Mouse (Mus musculus): ENCODE results near the gene Ric1. TPM values are rescaled to one million over a fixed set of nuclear protein-coding genes. Genes with fewer than 3 reads are reported as not detected.
"Not testable (repeated sequence)": the region's sequence is repeated elsewhere in the genome, so short reads cannot be mapped to it uniquely, and the experiment has no call there.

The Ric1 gene
- polyA plus RNA-seq, 1 experiment from 2014 or later, result 6.7 TPM

DNA sequence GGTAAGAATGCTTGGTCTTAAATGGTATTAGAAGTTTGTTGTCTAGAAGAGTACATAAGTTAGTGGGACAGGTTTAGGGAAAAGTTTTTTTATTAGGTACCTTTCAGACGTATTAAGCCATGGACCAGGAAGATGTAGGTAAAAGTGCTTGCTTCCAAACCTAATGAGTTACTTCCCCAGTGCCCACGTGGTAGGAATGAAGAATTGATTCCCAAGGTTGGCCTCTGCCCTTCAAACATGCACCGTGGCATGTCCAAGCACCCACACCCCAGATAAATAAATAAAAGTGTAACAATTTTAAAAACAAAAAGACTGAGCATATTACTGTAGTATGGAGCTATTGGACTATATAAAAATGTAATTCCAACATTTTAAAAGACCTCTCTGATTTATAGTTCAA, 40.5 kb downstream of the Ric1 start:
- Histone ChIP-seq H3K36me3 (ENCODE audit: control insufficient read depth, insufficient read depth) (peaks cover 4% of the 10 kb centered on the region; the same call in 1 of the 2 replicates), H3K4me2 (ENCODE audit: low read depth, low read length) (no peak overlapping the region), H3K9ac (ENCODE audit: low read length) (no peak overlapping the region), H3K27ac (ENCODE audit: low read length) (no peak overlapping the region), H3K9me3 (replicated peaks; ENCODE audit: control insufficient read depth, low read length) (no peaks in the 10 kb centered on the region), H3K4me3 (ENCODE audit: low read length) (no peak overlapping the region), H3K4me1 (ENCODE audit: control insufficient read depth, insufficient read depth, low read length) (peaks cover 3% of the 10 kb centered on the region; the same call in 1 of the 2 replicates), H3K27me3 (ENCODE audit: control insufficient read depth, insufficient read depth, low read length) (no peaks in the 10 kb centered on the region)
- ATAC-seq (replicated peaks; ENCODE audit: extremely low read depth, insufficient read depth, low FRiP score), result no peak
- WGBS, result 73% methylated on average over 3 of the region's 3 CpGs

DNA sequence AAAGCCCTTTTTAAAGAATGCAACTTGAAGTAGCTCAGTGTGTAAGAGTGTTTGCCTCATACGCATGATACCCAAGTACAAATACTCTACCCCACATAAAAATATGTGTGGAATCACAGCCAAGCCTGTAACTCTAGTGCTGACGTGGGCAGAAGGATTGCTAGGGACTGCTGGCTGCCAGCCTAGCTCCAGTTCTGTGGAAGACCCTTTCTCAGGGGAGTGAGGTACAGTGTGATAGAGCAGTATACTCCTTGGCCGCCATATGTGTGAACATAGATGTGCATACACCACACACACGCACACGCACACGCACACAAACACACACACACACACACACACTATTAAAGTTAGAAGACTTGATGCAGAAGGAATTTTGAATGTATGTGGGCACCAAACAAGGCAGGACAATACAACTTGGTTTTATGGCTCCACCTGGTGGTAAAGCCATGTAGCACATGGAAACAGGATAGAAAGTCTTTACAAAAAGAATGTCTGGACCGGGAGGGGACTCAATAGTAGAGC, 41.2 kb downstream of the Ric1 start:
- H3K27me3 ChIP-seq (ENCODE audit: control insufficient read depth, insufficient read depth, low read length), result no peaks in the 10 kb centered on the region
- peak; percentile 41; the same call in 1 of the 2 replicates for ATAC-seq (replicated peaks; ENCODE audit: extremely low read depth, insufficient read depth, low FRiP score)
- peaks cover 3% of the 10 kb centered on the region; the same call in 1 of the 2 replicates for H3K4me1 ChIP-seq (ENCODE audit: control insufficient read depth, insufficient read depth, low read length)
- 50% methylated on average over 7 of the region's 7 CpGs for WGBS
- H3K4me2 ChIP-seq (ENCODE audit: low read depth, low read length), result no peak overlapping the region
- no peak overlapping the region for H3K27ac ChIP-seq (ENCODE audit: low read length)
- peaks cover 4% of the 10 kb centered on the region; the same call in 1 of the 2 replicates for H3K36me3 ChIP-seq (ENCODE audit: control insufficient read depth, insufficient read depth)
- H3K4me3 ChIP-seq (ENCODE audit: low read length), result no peak overlapping the region
- no peak overlapping the region for H3K9ac ChIP-seq (ENCODE audit: low read length)
- H3K9me3 ChIP-seq (replicated peaks; ENCODE audit: control insufficient read depth, low read length), result no peaks in the 10 kb centered on the region

DNA sequence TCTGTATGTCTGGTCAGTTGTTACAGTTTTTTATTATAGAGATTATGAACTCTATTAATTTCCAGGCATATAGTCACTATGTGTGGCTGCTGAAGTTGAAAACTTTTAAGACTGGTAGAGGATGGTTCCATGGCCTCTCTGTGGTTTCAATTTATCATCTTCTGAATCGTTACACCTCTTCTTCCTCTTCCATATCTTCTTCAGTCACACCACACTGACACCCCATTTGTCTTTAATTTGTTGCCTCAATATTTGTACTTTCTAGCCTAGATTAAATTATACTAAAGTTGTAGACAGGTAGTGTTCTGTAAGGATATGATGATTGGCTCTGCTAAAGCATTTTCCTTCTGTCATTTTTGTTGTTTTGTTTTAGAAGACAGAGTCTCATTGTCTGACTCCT, 44.4 kb downstream of the Ric1 start:
- Histone ChIP-seq H3K27ac (ENCODE audit: low read length) (no peak overlapping the region), H3K4me2 (ENCODE audit: low read depth, low read length) (no peak overlapping the region), H3K27me3 (ENCODE audit: control insufficient read depth, insufficient read depth, low read length) (no peaks in the 10 kb centered on the region), H3K4me1 (ENCODE audit: control insufficient read depth, insufficient read depth, low read length) (peaks cover 3% of the 10 kb centered on the region; the same call in 1 of the 2 replicates), H3K36me3 (ENCODE audit: control insufficient read depth, insufficient read depth) (peaks cover 14% of the 10 kb centered on the region), H3K9me3 (replicated peaks; ENCODE audit: control insufficient read depth, low read length) (no peaks in the 10 kb centered on the region), H3K4me3 (ENCODE audit: low read length) (no peak overlapping the region), H3K9ac (ENCODE audit: low read length) (no peak overlapping the region)
- no peak for ATAC-seq (replicated peaks; ENCODE audit: extremely low read depth, insufficient read depth, low FRiP score)
- WGBS, result 67% methylated on average over 1 of the region's 1 CpGs

GRCm38 (mm10) chr19:29582439-29582838, 60.4 kb downstream of the Ric1 start:
- Histone ChIP-seq H3K4me1 (ENCODE audit: control insufficient read depth, insufficient read depth, low read length) (no peaks in the 10 kb centered on the region), H3K4me3 (ENCODE audit: low read length) (no peak overlapping the region), H3K9me3 (replicated peaks; ENCODE audit: control insufficient read depth, low read length) (no peaks in the 10 kb centered on the region)

GRCm38 (mm10) chr19:29583734-29584133, 61.7 kb downstream of the Ric1 start:
- Histone ChIP-seq H3K9ac (ENCODE audit: low read length) (no peak overlapping the region), H3K36me3 (ENCODE audit: control insufficient read depth, insufficient read depth) (peaks cover 30% of the 10 kb centered on the region), H3K4me3 (ENCODE audit: low read length) (no peak overlapping the region), H3K9me3 (replicated peaks; ENCODE audit: control insufficient read depth, low read length) (no peaks in the 10 kb centered on the region), H3K27me3 (ENCODE audit: control insufficient read depth, insufficient read depth, low read length) (no peaks in the 10 kb centered on the region), H3K4me1 (ENCODE audit: control insufficient read depth, insufficient read depth, low read length) (no peaks in the 10 kb centered on the region), H3K4me2 (ENCODE audit: low read depth, low read length) (no peak overlapping the region), H3K27ac (ENCODE audit: low read length) (no peak overlapping the region)
- WGBS, result 76% methylated on average over 6 of the region's 6 CpGs
- no peak for ATAC-seq (replicated peaks; ENCODE audit: extremely low read depth, insufficient read depth, low FRiP score)

More at GRCm38 (mm10) chr19:29582439-29582838, 60.4 kb downstream of the Ric1 start:
- H3K4me2 ChIP-seq (ENCODE audit: low read depth, low read length), result no peak overlapping the region
- H3K9ac ChIP-seq (ENCODE audit: low read length), result no peak overlapping the region
- H3K36me3 ChIP-seq (ENCODE audit: control insufficient read depth, insufficient read depth), result peaks cover 21% of the 10 kb centered on the region
- H3K27me3 ChIP-seq (ENCODE audit: control insufficient read depth, insufficient read depth, low read length), result no peaks in the 10 kb centered on the region
- no peak for ATAC-seq (replicated peaks; ENCODE audit: extremely low read depth, insufficient read depth, low FRiP score)
- no peak overlapping the region for H3K27ac ChIP-seq (ENCODE audit: low read length)
- 84% methylated on average over 2 of the region's 2 CpGs for WGBS

DNA sequence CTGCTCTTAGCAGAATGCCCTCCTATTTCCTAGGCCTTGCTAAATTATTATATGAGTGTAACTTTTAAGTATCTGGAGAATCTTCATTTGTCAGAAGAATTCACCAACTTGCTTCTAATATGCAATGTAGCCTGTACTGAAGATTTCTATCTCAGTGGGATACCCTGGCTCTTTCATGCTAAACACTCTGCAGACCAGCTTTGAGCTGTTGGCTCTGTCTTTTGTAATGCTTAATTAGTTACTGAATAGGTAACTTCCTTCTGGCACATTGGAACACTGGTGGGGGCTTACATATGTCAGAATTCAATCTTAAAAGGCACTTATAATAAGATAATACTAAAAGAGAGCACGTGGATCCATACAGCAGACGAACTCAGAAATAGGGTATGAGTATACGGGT, 71.7 kb downstream of the Ric1 start:
- H3K4me3 ChIP-seq (ENCODE audit: low read length); ATAC-seq (replicated peaks; ENCODE audit: extremely low read depth, insufficient read depth, low FRiP score); H3K4me2 ChIP-seq (ENCODE audit: low read depth, low read length); H3K9ac ChIP-seq (ENCODE audit: low read length); H3K27me3 ChIP-seq (ENCODE audit: control insufficient read depth, insufficient read depth, low read length); H3K27ac ChIP-seq (ENCODE audit: low read length); H3K4me1 ChIP-seq (ENCODE audit: control insufficient read depth, insufficient read depth, low read length); H3K9me3 ChIP-seq (replicated peaks; ENCODE audit: control insufficient read depth, low read length): not testable (repeated sequence)
- H3K36me3 ChIP-seq (ENCODE audit: control insufficient read depth, insufficient read depth), result peaks cover 20% of the 10 kb centered on the region
- WGBS, result 93% methylated on average over 3 of the region's 3 CpGs

GRCm38 (mm10) chr19:29596276-29596675, 74.2 kb downstream of the Ric1 start:
- Histone ChIP-seq H3K36me3 (ENCODE audit: control insufficient read depth, insufficient read depth) (peaks cover 28% of the 10 kb centered on the region), H3K27ac (ENCODE audit: low read length) (no peak overlapping the region), H3K9ac (ENCODE audit: low read length) (no peak overlapping the region), H3K4me1 (ENCODE audit: control insufficient read depth, insufficient read depth, low read length) (no peaks in the 10 kb centered on the region), H3K4me2 (ENCODE audit: low read depth, low read length) (no peak overlapping the region), H3K4me3 (ENCODE audit: low read length) (no peak overlapping the region), H3K9me3 (replicated peaks; ENCODE audit: control insufficient read depth, low read length) (no peaks in the 10 kb centered on the region), H3K27me3 (ENCODE audit: control insufficient read depth, insufficient read depth, low read length) (no peaks in the 10 kb centered on the region)
- ATAC-seq (replicated peaks; ENCODE audit: extremely low read depth, insufficient read depth, low FRiP score), result no peak
- WGBS, result 95% methylated on average over 3 of the region's 3 CpGs

DNA sequence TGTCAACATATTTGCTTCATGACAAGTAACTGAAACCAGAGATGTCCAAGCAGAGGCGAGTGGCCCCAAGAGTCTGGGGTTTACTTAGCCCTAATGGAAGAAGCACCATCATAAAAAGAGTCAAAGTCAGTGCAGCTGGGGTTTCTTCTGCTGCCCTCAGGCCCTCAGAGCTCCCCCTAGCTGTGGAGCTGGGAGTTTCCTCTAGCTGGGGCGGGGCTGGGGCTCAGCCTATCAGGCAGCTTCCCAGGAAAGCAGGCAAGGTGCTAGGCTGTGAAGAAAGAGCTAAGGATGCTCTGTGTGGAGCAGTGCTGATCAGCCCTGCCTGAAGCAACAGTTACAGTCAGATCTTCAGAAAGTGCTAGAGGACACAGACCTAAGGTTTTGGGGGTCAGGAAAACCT, 74.9 kb downstream of the Ric1 start:
- no peak overlapping the region for H3K9ac ChIP-seq (ENCODE audit: low read length)
- no peaks in the 10 kb centered on the region for H3K27me3 ChIP-seq (ENCODE audit: control insufficient read depth, insufficient read depth, low read length)
- WGBS, result 91% methylated on average over 2 of the region's 2 CpGs
- H3K4me3 ChIP-seq (ENCODE audit: low read length), result no peak overlapping the region
- H3K36me3 ChIP-seq (ENCODE audit: control insufficient read depth, insufficient read depth), result peaks cover 25% of the 10 kb centered on the region
- no peaks in the 10 kb centered on the region for H3K9me3 ChIP-seq (replicated peaks; ENCODE audit: control insufficient read depth, low read length)
- H3K4me1 ChIP-seq (ENCODE audit: control insufficient read depth, insufficient read depth, low read length), result no peaks in the 10 kb centered on the region
- no peak for ATAC-seq (replicated peaks; ENCODE audit: extremely low read depth, insufficient read depth, low FRiP score)
- H3K27ac ChIP-seq (ENCODE audit: low read length), result no peak overlapping the region
- H3K4me2 ChIP-seq (ENCODE audit: low read depth, low read length), result no peak overlapping the region

DNA sequence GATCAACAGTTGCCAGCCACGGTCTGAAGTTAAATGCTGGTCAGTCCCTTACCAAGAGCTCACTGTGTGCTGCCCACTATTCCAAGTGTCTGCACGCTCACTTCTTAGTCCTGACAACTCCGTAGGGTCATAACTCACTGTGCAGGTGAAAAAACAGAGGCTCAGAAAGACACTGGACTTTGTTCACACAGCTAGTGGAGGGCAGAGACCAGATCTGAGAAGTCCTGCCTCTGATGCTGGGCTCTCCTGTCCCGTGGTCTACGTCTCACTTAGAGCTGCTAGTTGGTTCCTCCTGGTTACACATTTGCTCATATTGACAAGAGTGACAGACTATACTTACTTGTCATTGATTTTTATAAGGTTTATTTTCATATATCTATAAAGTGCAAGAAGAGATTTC, 76.9 kb downstream of the Ric1 start:
- H3K4me3 ChIP-seq (ENCODE audit: low read length), result no peak overlapping the region
- H3K27me3 ChIP-seq (ENCODE audit: control insufficient read depth, insufficient read depth, low read length), result 0 out of 2 replicates have a peak, but pooled peaks cover 3% of the 10 kb centered on the region
- ATAC-seq (replicated peaks; ENCODE audit: extremely low read depth, insufficient read depth, low FRiP score), result no peak
- H3K9me3 ChIP-seq (replicated peaks; ENCODE audit: control insufficient read depth, low read length), result no peaks in the 10 kb centered on the region
- no peak overlapping the region for H3K9ac ChIP-seq (ENCODE audit: low read length)
- H3K36me3 ChIP-seq (ENCODE audit: control insufficient read depth, insufficient read depth), result peaks cover 41% of the 10 kb centered on the region
- H3K27ac ChIP-seq (ENCODE audit: low read length), result no peak overlapping the region
- no peaks in the 10 kb centered on the region for H3K4me1 ChIP-seq (ENCODE audit: control insufficient read depth, insufficient read depth, low read length)
- no peak overlapping the region for H3K4me2 ChIP-seq (ENCODE audit: low read depth, low read length)
- 93% methylated on average over 5 of the region's 5 CpGs for whole genome bisulfite sequencing

All from heart, embryonic 16.5 days (tissue).